Mouse (Mus musculus): ENCODE results near the gene Slc9a3r2.

The Slc9a3r2 gene

GRCm38 (mm10) chr17:24593992-24594890 is 55.9 kb downstream of the Slc9a3r2 start:
- DNase-seq (ENCODE audit: low read depth, low spot score): no peak

DNA sequence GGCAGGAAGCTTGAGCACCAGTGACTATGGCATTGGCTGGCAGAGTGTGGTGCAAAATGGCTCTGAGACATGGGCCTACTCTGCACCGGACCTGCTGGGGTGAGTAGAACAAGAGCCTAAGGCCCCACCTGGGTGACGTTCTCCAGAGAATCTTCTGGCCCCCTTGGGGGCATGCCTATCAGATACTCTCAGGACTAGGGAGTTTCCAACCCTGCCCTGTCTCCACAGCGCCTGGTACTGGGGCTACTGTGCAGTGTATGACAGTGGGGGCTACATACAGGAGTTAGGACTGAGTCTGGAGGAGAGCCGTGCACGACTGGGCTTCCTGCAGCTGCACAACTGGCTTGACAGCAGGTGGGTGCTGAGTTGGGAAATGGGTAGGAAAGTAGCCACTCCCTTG is 56.9 kb downstream of the Slc9a3r2 start:
- no peak for DNase-seq (ENCODE audit: low read depth, low spot score)

DNA sequence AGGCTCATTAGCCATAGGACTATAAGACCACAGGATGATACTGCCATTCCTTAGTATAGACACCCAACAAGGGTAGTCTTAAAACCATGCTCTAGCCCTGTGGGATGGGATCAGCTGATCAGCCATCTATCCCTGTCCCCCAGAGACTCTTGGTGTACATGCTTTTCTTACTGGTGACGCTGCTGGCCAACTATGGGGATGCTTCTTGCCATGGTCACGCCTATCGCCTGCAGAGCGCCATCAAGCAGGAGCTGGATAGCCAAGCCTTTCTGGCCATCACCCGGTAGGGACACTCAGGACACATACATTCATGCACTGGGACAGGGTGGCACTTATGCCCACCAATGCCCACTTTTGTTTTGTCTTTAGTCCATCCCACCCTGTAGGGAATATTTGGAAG is 58.4 kb downstream of the Slc9a3r2 start:
- no peak for DNase-seq (ENCODE audit: low read depth, low spot score)

DNA sequence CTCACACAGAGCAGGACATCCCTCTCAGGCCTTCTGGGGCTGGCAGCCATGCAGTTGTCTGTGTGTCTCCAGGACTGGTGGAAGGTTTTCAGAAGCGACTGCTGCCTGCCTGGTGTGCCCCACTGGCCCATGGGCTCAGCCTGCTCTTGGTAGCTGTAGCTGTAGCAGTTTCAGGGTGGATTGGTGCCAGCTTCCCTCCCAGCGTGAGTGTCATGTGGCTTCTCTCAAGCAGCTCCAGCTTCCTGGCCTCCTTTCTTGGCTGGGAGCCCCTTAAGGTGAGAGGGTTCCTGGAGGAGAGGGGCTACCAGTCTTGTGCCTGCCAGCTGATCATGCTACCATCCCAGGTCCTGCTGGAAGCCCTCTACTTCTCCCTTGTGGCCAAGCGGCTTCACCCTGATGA is 59.2 kb downstream of the Slc9a3r2 start:
- no peak for DNase-seq (ENCODE audit: low read depth, low spot score)

All from CD4-positive, CD25-positive, alpha-beta regulatory T cell, adult 2 months (primary cell).